In the genomic region with DNA sequence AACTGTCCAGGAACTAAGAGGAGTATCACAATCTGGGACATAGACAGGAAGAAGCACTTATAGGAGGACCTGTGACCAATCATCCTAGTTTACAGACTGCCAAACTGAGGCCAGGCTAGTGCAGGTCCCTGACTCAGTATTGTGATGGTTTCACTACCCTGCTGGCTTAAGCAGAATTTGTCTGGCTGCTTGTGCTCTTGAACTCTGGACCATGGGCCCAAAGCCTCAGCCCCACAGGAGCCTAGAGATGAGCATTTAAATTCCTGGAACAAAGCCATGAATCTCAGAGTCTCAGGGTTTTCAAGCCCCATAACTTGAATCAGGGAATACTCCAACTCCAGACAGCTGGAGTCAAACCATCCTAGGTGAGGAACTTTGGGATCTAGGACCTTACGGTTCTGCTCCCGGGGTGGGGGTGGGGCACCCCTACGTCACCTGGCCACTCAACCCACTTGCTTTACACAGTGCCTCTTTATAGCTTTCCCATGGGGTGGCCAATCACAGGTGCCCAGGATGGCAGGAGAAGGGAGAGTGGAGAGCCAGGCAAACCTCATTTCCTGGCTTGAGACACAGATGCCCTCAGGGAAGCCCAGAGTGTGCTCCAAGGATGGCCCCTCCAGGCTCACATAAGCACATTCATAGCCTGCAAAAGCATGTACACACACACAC, we compare ENCODE assay signal across 12 mouse cellular contexts. TPM values are rescaled to one million over a fixed set of nuclear protein-coding genes. Genes with fewer than 3 reads are reported as not detected.
DNase-seq lines count a peak whose midpoint lies in the region; ATAC-seq and TF ChIP-seq lines count a peak whose summit lies in the region.
"Had no signal": no experiment of that assay in that cellular context is flagged by ENCODE, and none has a peak within 500 bp of the region (broad histone marks: within the 10 kb centered on the region; RNA-seq: fewer than 3 reads in every experiment).

No protein-coding gene starts in this region.

- WGBS in heart, embryonic 13.5 days, result 72% methylated on average over 3 of the region's 3 CpGs
- 6% methylated on average over 3 of the region's 3 CpGs for WGBS in cerebellum, adult 2 months
- 75% methylated on average over 3 of the region's 3 CpGs for WGBS in forebrain, postnatal 0 days

- H3K27me3 ChIP-seq in heart, embryonic 13.5 days (replicated peaks), result peaks cover 61% of the 10 kb centered on the region
- H3K27me3 ChIP-seq in cerebellum, adult 2 months (ENCODE audit: control insufficient read depth, insufficient read depth, low read length), result no peaks in the 10 kb centered on the region
- no peaks in the 10 kb centered on the region for H3K27me3 ChIP-seq in forebrain, postnatal 0 days (ENCODE audit: insufficient read depth, low read length)

- peaks cover 32% of the 10 kb centered on the region for H3K4me1 ChIP-seq in heart, embryonic 13.5 days
- peaks cover 51% of the 10 kb centered on the region for H3K4me1 ChIP-seq in cerebellum, adult 2 months (ENCODE audit: control insufficient read depth, insufficient read depth, low read length)
- H3K4me1 ChIP-seq in forebrain, postnatal 0 days (ENCODE audit: insufficient read depth), result peaks cover 19% of the 10 kb centered on the region

- intact Hi-C loops in heart, postnatal 25 days (cut with DNase I), result no loop called here
- intact Hi-C loops in left cerebral cortex, adult 2 months (cut with DNase I), result loop anchor here (5.0 to 10.0 kb wide), 2 partner anchors 170 to 567 kb away; partner anchors contain the start of gene Eif3d

- TF ChIP-seq POLR2A in cerebellum, adult 2 months (IDR thresholded peaks at IDR 0.05; ENCODE audit: borderline replicate concordance, insufficient read depth, low read length), result no peak

- 0 out of 2 replicates have a peak overlapping the region, but pooled peaks have one; percentile 3 for H3K4me2 ChIP-seq in heart, embryonic 13.5 days
- H3K4me2 ChIP-seq in forebrain, postnatal 0 days (ENCODE audit: low read depth), result 0 out of 2 replicates have a peak overlapping the region, but pooled peaks have one; percentile 17
- H3K4me2 ChIP-seq: lung, embryonic 14.5 days had no signal

- ATAC-seq in heart, embryonic 13.5 days (ENCODE audit: extremely low read depth, insufficient number of reproducible peaks, low FRiP score, low TSS enrichment), result no peak
- no peak for ATAC-seq in forebrain, postnatal 0 days
- ATAC-seq: hindbrain, embryonic 16.5 days had no signal

- H3K36me3 ChIP-seq in heart, embryonic 13.5 days, result no peaks in the 10 kb centered on the region
- H3K36me3 ChIP-seq in forebrain, postnatal 0 days (ENCODE audit: insufficient read depth), result no peaks in the 10 kb centered on the region

- H3K9me3 ChIP-seq in heart, embryonic 13.5 days, result no peaks in the 10 kb centered on the region
- H3K9me3 ChIP-seq in forebrain, postnatal 0 days (ENCODE audit: low read length), result no peaks in the 10 kb centered on the region

- TF ChIP-seq CTCF in left cerebral cortex, adult 2 months (IDR thresholded peaks at IDR 0.05), result no peak
- TF ChIP-seq CTCF in cerebellum, adult 2 months (IDR thresholded peaks at IDR 0.05; ENCODE audit: borderline replicate concordance, insufficient read depth, low read depth, low read length), result no peak
- TF ChIP-seq CTCF in forebrain, postnatal 0 days (IDR thresholded peaks at IDR 0.05; ENCODE audit: low read depth), result no peak

- H3K4me3 ChIP-seq in heart, embryonic 13.5 days, result no peak overlapping the region
- H3K4me3 ChIP-seq in left cerebral cortex, adult 2 months, result peak overlapping the region; percentile 45
- peak overlapping the region; percentile 82 for H3K4me3 ChIP-seq in cerebellum, adult 2 months (replicated peaks; ENCODE audit: insufficient read depth, low read depth, low read length)
- H3K4me3 ChIP-seq in forebrain, postnatal 0 days (ENCODE audit: low read depth, low read length), result no peak overlapping the region

- DNase-seq in heart, postnatal 25 days (ENCODE audit: low spot score), result no peak
- no peak for DNase-seq in left cerebral cortex, adult 2 months (ENCODE audit: extremely low spot score in 1 of 2, low spot score in 2 of 2)
- no peak for DNase-seq in left cerebral cortex, adult 18-20 months (ENCODE audit: low spot score in 2 of 2)
- peak; percentile 69 to 81 for DNase-seq in cerebellum, adult 2 months
- no peak for DNase-seq in forebrain, postnatal 0 days
- DNase-seq in spleen, postnatal 10 days (ENCODE audit: low spot score in 2 of 2), result no peak
- no peak for DNase-seq in thymus, postnatal 4 days
- DNase-seq: gastrocnemius, postnatal 14 days had no signal

- peak overlapping the region; percentile 2; the same call in 1 of the 2 replicates for H3K9ac ChIP-seq in heart, embryonic 13.5 days
- H3K9ac ChIP-seq in forebrain, postnatal 0 days, result no peak overlapping the region
- H3K9ac ChIP-seq: lung, embryonic 14.5 days had no signal

- H3K27ac ChIP-seq in heart, embryonic 13.5 days (replicated peaks), result peak overlapping the region; percentile 60
- H3K27ac ChIP-seq in left cerebral cortex, adult 2 months, result peak overlapping the region; percentile 92
- H3K27ac ChIP-seq in cerebellum, adult 2 months (ENCODE audit: insufficient read depth, low read length), result peak overlapping the region; percentile 79
- no peak overlapping the region for H3K27ac ChIP-seq in forebrain, postnatal 0 days (ENCODE audit: low read depth, low read length)

RNA-seq across cellular contexts. Expression of gene Sstr3, which starts 2.3 kb away (rescaled TPM):
- 0.09 TPM in 1 of 2 replicates, not detected in the other for polyA plus RNA-seq in heart, embryonic 13.5 days (2015; fragmentation: Nextera tagmentation; extraction: Ambion mirVana)
- total RNA-seq in heart, postnatal 25 days (2021), result not detected
- total RNA-seq in left cerebral cortex, adult 2 months (2021), result 10 to 100 TPM; 20.8 to 22.9 TPM
- total RNA-seq in left cerebral cortex, adult 18-20 months (2021), result 10 to 100 TPM; 22.1 to 25.2 TPM
- 9.8 and 12.1 TPM in 2 replicates for polyA plus RNA-seq in cerebellum, adult 2 months (2012; rRNA removed)
- total RNA-seq in forebrain, postnatal 0 days (2014; rRNA removed), result 2.8 and 3.3 TPM in 2 replicates
- polyA plus RNA-seq in forebrain, postnatal 0 days (2015; fragmentation: Nextera tagmentation; extraction: Ambion mirVana), result 0.71 and 0.73 TPM in 2 replicates
- total RNA-seq: neutrophil, adult 5-6 weeks had no signal

RNA-seq across cellular contexts. Expression of gene C1qtnf6, which starts 11.0 kb away (rescaled TPM):
- 28.7 and 31.8 TPM in 2 replicates for polyA plus RNA-seq in heart, embryonic 13.5 days (2015; fragmentation: Nextera tagmentation; extraction: Ambion mirVana)
- 10 to 100 TPM; 56.6 to 59.4 TPM for total RNA-seq in heart, postnatal 25 days (2021)
- 1 to 10 TPM; 1.3 to 1.6 TPM for total RNA-seq in left cerebral cortex, adult 2 months (2021)
- 1 to 10 TPM in 1 of 2 experiments, under 1 TPM in 1; 0.84 to 1.3 TPM for total RNA-seq in left cerebral cortex, adult 18-20 months (2021)
- 3.1 and 3.5 TPM in 2 replicates for polyA plus RNA-seq in cerebellum, adult 2 months (2012; rRNA removed)
- 2.0 and 4.0 TPM in 2 replicates for total RNA-seq in forebrain, postnatal 0 days (2014; rRNA removed)
- 9.6 and 10.2 TPM in 2 replicates for polyA plus RNA-seq in forebrain, postnatal 0 days (2015; fragmentation: Nextera tagmentation; extraction: Ambion mirVana)

RNA-seq across cellular contexts. Expression of gene Rac2, which starts 30.4 kb away (rescaled TPM):
- 7.6 and 8.9 TPM in 2 replicates for polyA plus RNA-seq in heart, embryonic 13.5 days (2015; fragmentation: Nextera tagmentation; extraction: Ambion mirVana)
- 1 to 10 TPM; 5.1 to 5.6 TPM for total RNA-seq in heart, postnatal 25 days (2021)
- total RNA-seq in left cerebral cortex, adult 2 months (2021), result 1 to 10 TPM in 1 of 2 experiments, under 1 TPM in 1; 0.98 to 3.9 TPM
- total RNA-seq in left cerebral cortex, adult 18-20 months (2021), result 1 to 10 TPM; 2.9 to 4.6 TPM
- 1.4 and 1.8 TPM in 2 replicates for polyA plus RNA-seq in cerebellum, adult 2 months (2012; rRNA removed)
- total RNA-seq in forebrain, postnatal 0 days (2014; rRNA removed), result 1.1 and 1.4 TPM in 2 replicates
- 5.9 and 6.5 TPM in 2 replicates for polyA plus RNA-seq in forebrain, postnatal 0 days (2015; fragmentation: Nextera tagmentation; extraction: Ambion mirVana)

RNA-seq across cellular contexts. Expression of gene Il2rb, which starts 47.2 kb away (rescaled TPM):
- polyA plus RNA-seq in heart, embryonic 13.5 days (2015; fragmentation: Nextera tagmentation; extraction: Ambion mirVana), result 0.04 TPM in 1 of 2 replicates, not detected in the other
- total RNA-seq in heart, postnatal 25 days (2021), result under 1 TPM; 0.06 to 0.26 TPM
- under 1 TPM in 1 of 2 experiments, not detected in 1; 0.07 TPM for total RNA-seq in left cerebral cortex, adult 2 months (2021)
- total RNA-seq in left cerebral cortex, adult 18-20 months (2021), result under 1 TPM in 1 of 2 experiments, not detected in 1; 0.28 TPM
- polyA plus RNA-seq in cerebellum, adult 2 months (2012; rRNA removed), result 0.10 and 0.25 TPM in 2 replicates
- total RNA-seq in forebrain, postnatal 0 days (2014; rRNA removed), result 0.14 TPM in 1 of 2 replicates, not detected in the other
- 0.03 and 0.22 TPM in 2 replicates for polyA plus RNA-seq in forebrain, postnatal 0 days (2015; fragmentation: Nextera tagmentation; extraction: Ambion mirVana)
- total RNA-seq: gastrocnemius, postnatal 14 days had no signal

RNA-seq across cellular contexts. Expression of gene Cyth4, which starts 54.6 kb away (rescaled TPM):
- 5.0 and 5.2 TPM in 2 replicates for polyA plus RNA-seq in heart, embryonic 13.5 days (2015; fragmentation: Nextera tagmentation; extraction: Ambion mirVana)
- total RNA-seq in heart, postnatal 25 days (2021), result 1 to 10 TPM; 5.5 to 5.8 TPM
- total RNA-seq in left cerebral cortex, adult 2 months (2021), result 10 to 100 TPM; 10.0 to 10.3 TPM
- 10 to 100 TPM; 10.1 to 10.4 TPM for total RNA-seq in left cerebral cortex, adult 18-20 months (2021)
- polyA plus RNA-seq in cerebellum, adult 2 months (2012; rRNA removed), result 3.8 and 4.6 TPM in 2 replicates
- total RNA-seq in forebrain, postnatal 0 days (2014; rRNA removed), result 5.5 and 9.8 TPM in 2 replicates
- polyA plus RNA-seq in forebrain, postnatal 0 days (2015; fragmentation: Nextera tagmentation; extraction: Ambion mirVana), result 3.9 and 5.5 TPM in 2 replicates

Comparison
In these comparisons a context has a peak if more than half of its experiments do, and no peak if none do; other contexts are left out.
1. H3K4me3 ChIP-seq: peak in left cerebral cortex, adult 2 months (single experiment) and cerebellum, adult 2 months (single experiment); none in heart, embryonic 13.5 days (single experiment) and forebrain, postnatal 0 days (single experiment).
2. DNase-seq: peak in cerebellum, adult 2 months (2 of 2); none in heart, postnatal 25 days (single experiment), left cerebral cortex, adult 2 months (0 of 2), left cerebral cortex, adult 18-20 months (0 of 2), forebrain, postnatal 0 days (single experiment), spleen, postnatal 10 days (0 of 2) and thymus, postnatal 4 days (single experiment).
3. RNA of gene C1qtnf6, which starts 11.0 kb away (total RNA-seq): 56.6 to 59.4 TPM in heart, postnatal 25 days; 2.0 to 4.0 TPM in forebrain, postnatal 0 days, 1.3 to 1.6 TPM in left cerebral cortex, adult 2 months and 0.84 to 1.3 TPM in left cerebral cortex, adult 18-20 months; every median in the first group is over 10 times any median in the second.